Mouse (Mus musculus) embryo, embryonic 10.5 days (tissue): Measurements from ENCODE around the gene Gm17359.
A peak's percentile ranks its signal among the peaks of the same experiment; 100 is the strongest.
"Not testable (repeated sequence)": the region's sequence is repeated elsewhere in the genome, so short reads cannot be mapped to it uniquely, and the experiment has no call there.

Source experiments
- DNase-seq: peaks from one replicate; pipeline ENCODE4 v3.0.0-alpha.2; 2015; ENCODE audit warnings: low spot score

Gm17359 gene

GRCm38 (mm10) chr3:79415081-79415480 lies 78.6 kb downstream of the Gm17359 start:
- DNase-seq: no peak

DNA sequence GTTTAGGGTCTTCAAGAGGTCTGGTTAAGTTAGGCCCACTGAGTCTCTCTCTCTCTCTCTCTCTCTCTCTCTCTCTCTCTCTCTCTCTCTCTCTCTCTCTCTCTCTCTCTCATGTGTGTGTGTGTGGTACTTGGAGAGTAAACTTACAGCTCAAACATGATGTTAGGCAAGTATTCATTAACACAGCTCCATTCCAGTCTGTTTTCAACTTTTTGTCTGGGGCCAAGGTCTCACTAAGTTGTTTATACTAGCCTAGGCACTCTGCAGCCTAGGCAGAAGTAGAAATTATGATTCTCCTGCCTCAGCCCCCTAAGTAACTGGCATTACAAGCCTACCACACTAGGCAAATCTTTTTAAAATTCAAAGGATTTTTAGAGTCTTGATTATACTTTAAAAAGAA lies 79.5 kb downstream of the Gm17359 start:
- no peak for DNase-seq

DNA sequence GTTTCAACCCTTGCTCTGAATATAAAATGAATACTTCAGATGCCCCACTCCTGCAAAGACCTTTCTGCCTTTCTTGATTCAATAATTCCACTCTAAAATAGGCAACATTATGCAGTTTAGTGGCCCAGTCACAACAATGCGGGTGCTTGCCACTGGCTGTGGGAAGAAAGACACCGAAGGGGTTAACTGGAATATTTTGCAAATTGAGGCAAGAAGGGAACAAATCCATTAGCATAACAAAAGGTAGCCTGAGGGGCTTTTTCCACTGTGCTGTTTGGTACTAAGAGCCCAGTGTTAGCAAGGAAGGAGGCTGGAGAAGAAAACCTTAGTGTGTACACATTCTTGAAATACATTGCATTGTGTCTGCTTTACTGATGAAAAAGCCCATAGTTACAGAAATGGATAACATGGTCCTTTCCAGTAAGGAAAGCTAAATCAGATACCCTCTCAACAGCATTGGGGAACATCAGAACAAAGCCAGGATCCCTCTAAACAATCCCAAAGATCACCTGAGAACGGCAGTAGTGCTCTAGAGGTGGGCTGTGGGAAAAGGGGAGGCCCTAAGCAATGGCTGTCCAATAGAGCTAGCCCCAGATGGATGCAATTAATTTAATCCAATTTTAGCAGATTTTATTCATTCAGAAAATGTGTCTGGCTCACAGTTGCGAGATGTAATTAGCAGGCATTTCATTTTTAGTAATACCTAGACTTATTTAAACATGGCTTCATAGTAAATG lies 80.7 kb downstream of the Gm17359 start:
- peak; percentile 80 for DNase-seq

DNA sequence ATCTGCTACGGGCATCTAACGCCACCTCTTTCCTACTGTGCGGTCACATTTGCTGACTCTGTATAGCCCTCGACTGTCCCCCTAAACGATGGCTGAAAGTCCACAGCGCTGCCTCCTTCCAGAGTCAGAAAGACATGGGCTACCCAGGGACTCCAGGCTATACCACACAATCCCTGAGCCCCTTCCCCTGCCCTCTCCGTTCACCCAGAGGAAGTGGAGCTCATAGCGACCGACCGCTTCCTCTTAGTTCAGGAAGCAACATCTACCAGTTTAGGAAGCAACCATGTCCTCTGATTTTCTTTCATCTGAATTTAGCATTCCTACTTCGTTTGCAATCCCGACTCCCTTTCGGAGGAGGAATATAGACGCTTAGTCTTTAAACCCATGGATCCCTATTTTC lies 82.5 kb downstream of the Gm17359 start:
- DNase-seq: no peak

- no peak for DNase-seq
Measured at GRCm38 (mm10) chr3:79425441-79425840, 89.0 kb downstream of the Gm17359 start.

GRCm38 (mm10) chr3:79433593-79433992 lies 97.1 kb downstream of the Gm17359 start:
- DNase-seq: no peak

GRCm38 (mm10) chr3:79434436-79434835 lies 98.0 kb downstream of the Gm17359 start:
- DNase-seq: no peak

DNA sequence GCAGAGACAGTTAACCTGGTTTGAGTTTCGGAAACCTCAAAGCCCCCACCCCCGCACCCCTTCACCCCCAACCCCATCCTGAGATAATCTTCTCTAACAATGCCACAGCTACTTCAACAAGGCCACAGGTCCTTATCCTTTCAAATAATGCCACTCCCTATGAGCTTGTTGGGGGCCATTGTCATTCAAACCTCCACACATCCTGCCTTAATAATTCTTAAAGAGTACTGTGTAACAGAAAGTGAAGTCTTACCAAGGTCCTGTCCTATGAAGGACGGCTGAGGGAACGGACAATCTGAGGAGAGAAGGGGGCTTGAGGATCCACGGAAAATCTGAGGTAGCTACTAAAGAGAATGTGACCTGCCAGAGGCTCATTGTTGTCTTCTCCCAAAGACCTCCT lies 98.5 kb downstream of the Gm17359 start:
- no peak for DNase-seq

GRCm38 (mm10) chr3:79436186-79436585 lies 99.7 kb downstream of the Gm17359 start:
- DNase-seq: no peak

GRCm38 (mm10) chr3:79438276-79438675 lies 101.8 kb downstream of the Gm17359 start:
- DNase-seq: no peak

- DNase-seq: no peak
Measured at GRCm38 (mm10) chr3:79440976-79441491, 104.6 kb downstream of the Gm17359 start.

DNA sequence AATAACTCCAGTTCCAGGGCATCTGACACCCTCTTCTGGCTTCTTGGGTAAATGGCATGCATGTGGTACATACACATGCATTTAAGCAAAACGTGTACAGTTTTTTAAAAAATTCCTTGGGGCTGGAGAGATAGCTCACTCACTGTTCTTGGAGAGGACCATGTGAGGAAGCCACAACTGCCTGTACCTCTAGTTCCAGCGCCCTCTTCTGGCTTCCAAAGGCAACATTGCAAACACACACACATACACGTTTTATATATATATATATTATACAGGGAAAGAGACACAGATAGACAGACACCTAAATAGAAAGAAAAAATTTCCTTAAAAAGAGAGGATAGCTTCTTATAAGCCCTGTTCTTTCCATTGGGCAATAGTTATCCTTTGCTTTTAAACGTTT lies 107.4 kb downstream of the Gm17359 start:
- DNase-seq: no peak

DNA sequence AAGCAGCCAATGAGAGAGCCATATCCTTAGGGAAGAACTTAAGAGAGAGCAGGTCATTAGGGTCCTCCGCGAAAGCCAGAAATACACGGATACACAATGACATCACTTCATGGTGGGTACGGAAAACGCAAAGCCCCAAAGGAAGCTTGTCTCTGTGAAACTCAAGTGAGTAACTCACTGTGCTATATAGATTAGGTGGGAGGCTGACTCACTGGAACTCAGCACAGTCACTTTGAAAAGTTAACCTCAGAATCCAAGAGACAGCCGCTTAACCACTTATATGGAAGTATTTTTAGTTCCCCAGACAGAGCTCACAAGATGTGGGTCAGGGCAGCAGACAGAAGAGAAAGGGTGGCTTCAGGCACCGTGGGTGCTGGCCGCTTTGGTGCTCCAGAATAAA lies 108.6 kb downstream of the Gm17359 start:
- DNase-seq: peak; percentile 13

DNA sequence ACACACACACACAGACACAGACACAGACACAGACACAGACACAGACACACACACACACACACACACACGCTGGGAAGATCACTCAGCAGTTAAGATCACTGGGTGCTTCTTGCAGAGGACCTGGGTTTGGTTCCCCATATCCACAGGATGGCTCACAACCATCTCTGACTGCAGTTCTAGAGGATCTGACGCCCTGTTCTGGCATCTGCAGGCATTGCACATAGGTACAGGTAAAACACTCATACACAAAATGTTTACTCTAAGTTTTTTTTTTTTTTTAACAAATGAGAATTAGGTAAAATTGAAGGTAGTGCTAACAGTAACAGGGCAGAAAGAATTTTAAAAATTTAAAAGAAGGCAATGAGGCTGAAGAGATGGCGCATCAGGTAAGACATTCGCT lies 109.7 kb downstream of the Gm17359 start:
- DNase-seq: no peak

DNA sequence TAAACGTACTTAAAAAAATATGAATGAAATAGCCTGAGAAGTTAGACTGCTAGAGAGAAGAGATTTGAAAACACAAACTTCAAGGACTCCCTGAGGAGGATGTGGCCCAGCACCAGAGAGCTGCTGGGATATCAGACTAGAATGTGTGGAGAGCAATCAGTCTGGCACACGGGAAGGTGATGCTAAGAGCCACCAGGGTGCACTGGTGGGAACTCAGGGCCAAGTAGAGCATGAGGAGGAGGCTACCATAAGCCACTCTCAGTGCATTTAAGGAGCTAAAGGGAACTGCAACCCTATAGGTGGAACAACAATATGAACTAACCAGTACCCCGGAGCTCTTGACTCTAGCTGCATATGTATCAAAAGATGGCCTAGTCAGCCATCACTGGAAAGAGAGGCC lies 110.2 kb downstream of the Gm17359 start:
- not testable (repeated sequence) for DNase-seq

DNA sequence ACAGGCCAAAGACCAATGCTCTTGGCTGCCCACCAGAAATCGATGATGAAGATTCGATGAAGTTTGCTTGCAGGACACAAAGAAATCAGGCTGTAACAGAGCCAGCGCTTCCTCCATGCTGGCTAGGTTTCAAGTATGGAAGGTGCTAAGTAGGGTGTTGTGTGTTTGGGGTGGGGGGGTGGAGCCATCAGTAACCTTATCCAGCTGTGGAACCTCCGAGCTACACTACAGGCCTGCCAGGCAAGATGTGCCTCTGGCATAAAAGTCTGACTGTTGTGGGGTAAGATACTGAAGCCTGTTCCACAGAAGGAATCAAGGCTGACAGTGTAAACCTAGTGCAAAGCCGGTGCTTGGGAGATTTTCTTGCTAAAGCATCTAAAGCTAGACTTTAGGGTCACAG lies 112.0 kb downstream of the Gm17359 start:
- DNase-seq: no peak

- peak; percentile 54 for DNase-seq
Measured at GRCm38 (mm10) chr3:79449361-79449760, 112.9 kb downstream of the Gm17359 start.

GRCm38 (mm10) chr3:79452696-79453263 lies 116.3 kb downstream of the Gm17359 start:
- DNase-seq: peak; percentile 81

DNA sequence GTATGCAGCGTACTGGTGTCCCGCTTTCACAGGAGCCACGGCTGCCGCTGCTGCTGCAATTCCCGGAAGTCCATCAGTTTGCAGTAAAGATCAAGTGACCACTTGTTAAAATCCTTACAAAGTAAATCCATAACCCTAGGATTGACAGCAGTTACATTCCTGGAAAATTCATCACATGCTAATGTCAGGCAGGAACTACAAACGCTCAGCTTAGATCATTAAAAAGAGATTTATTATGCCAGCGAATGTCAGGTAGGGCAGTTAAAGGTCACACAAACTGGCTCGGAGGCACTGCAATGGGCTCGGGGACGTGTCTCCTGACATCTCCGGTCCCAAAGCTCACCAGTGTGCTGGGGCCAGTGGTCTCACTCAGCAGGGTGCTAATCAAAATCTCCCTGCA lies 119.3 kb downstream of the Gm17359 start:
- peak; percentile 55 for DNase-seq

- no peak for DNase-seq
Measured at GRCm38 (mm10) chr3:79458651-79459275, 122.3 kb downstream of the Gm17359 start.

GRCm38 (mm10) chr3:79469440-79469839 lies 133.0 kb downstream of the Gm17359 start:
- no peak for DNase-seq

GRCm38 (mm10) chr3:79472362-79472761 lies 135.9 kb downstream of the Gm17359 start:
- DNase-seq: no peak

DNA sequence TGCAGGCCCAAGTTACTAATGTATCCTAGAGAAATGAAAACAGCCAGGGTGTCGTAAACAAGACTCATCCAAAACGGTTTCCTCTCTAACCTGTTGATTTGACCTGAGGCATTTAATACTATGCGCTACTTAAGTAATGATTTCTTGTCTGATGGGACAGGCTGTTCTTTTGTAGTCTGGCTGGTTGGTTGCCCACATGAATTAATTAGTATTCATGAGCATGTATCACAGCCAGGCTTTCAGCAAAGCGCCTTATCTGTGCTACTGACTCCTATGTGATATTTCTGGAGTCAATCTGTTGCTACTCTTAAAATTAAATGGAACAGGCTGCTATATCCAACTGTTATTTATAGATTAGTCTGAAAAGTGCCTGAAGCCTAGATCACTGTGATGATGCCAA lies 138.4 kb downstream of the Gm17359 start:
- DNase-seq: peak; percentile 14
